Mouse (Mus musculus) lung, postnatal 0 days (tissue): ENCODE results near the gene Grap2.

ENCODE experiments used
- CTCF ChIP-seq: IDR thresholded peaks from 2 replicates; pipeline ENCODE4 v1.5.1; 2016; ENCODE audit warnings: antibody characterized with exemption, mild to moderate bottlenecking
- EP300 ChIP-seq: IDR thresholded peaks from 2 replicates; pipeline ENCODE4 v1.6.1; 2016; ENCODE audit warnings: antibody characterized with exemption, mild to moderate bottlenecking, control low read depth

DNA sequence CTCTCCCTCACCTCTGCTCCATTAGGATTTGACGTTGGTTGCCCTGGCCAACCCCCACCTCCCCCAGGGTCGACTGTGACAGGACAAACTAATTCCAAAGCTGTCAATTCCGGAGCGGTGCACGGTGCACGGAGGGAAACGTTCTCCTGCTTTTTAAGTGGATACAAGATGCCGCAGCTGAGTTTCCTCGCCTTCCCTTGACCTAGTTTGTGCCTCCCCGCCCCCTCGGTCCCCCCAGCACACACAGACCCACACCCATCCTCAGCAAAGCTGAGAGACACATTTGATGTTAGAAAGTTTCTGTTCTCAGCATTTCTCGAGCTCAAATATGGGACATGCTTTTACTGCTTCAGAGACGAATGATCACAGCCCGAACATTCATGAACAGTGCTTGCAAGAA is 58.3 kb downstream of the Grap2 start:
- TF ChIP-seq CTCF, result no peak
- no peak for TF ChIP-seq EP300
